Mouse (Mus musculus) c-Kit-positive CD71-positive TER-119-negative erythroid progenitor cells, embryonic 14.5 days (primary cell): ENCODE measurements around the gene Vps37b.

ENCODE experiments used
- DNase-seq: peaks from one replicate; pipeline ENCODE4 v3.0.0-alpha.2; 2013; ENCODE audit warnings: low read depth

Vps37b gene

DNA sequence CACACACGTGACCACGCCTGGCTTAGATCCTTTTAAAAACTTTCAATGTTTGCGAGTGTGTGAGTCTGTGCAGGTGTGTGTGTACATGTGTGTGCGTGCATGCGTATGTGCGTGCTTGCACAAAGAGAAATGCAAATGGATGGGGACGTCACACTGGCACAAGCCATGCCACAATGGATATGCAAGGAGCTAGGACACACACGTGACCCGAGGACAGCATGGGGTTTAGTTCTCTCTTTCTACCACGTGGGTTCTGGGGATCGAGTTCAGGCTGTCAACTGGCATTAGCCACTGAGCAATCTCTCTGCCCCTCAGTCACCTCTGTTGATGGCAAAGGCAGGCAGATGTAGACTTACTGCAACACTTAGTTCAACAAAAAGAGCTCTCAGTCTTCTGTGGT is 10.4 kb downstream of the Vps37b start:
- DNase-seq: no peak

DNA sequence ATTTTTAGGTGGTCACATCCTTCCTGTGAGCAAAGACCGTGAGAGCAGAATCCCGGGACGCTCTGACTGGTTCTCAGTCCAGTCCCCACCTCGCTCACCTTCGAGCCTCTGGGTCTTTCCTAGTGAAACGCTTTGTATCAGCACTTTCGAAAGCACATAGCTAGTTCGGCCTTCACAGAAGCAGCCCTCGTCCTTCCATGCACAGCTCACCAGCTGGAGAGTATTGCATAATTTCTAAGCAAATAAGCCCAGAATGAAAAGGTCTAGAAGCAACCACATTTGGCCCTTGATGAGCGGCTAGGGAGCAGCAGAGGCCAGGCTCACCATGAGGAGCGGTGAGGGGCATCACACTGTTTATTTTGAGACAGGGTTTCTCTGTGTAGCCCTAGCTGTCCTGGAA is 10.9 kb downstream of the Vps37b start:
- DNase-seq: no peak

DNA sequence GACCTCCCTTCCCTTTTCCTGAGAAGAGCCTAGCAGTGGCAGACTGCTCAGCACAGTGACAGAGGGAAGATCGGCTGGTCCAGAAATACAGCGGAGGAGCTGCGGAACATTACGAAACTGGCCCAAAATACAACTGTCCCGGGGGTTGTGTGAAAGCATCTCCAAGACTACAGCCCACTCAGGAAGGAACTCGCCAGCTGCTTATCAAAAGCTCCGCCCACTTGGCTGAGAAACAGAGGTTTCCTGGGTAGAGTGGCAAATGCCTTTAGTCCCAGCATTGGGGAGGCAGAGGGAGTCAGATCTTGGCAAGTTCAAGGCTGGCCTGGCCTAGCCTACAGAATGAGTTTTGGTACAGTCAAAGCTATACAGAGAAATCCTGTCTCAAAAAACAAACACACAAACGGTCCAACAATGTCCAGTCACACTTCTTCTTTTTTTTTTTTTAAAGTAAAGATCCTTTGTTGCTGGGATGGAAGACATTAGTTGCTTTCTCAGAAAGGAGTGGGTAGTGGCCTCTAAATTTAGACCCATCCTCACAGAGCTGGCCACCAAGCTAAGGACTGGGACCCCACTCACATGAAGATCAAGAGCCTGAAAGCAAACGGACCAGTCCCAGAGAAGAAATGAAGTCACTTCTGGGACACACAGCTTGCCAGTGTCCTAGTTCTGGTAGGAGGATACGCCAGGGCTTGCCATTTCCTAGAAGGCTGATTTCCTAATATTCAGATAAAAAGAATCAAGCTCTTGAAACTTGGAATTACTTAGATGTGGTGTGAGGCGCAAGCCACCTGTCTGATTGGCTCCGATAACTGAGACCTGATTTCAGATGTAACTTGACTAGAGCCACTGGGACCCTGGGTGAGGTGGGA is 12.5 kb downstream of the Vps37b start:
- peak; percentile 65 for DNase-seq

DNA sequence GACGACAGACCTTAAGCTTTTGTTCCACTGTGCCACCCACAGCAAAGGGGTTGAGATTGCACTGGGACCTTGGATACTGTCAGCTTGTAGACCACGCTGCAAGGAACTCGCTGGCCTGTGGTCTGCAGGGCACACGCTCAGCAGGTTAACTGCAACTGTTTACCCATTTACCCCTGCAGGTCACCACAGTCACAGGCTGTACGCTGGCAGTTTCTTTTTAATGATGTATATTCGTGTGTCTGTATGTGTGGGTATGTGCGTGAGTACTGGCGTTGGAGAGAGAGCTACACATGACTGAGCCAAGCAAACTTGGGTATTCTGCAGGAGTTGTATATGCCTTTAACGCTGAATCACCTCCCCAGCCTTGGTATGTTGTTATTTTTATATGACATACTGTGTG is 13.4 kb downstream of the Vps37b start:
- DNase-seq: no peak

DNA sequence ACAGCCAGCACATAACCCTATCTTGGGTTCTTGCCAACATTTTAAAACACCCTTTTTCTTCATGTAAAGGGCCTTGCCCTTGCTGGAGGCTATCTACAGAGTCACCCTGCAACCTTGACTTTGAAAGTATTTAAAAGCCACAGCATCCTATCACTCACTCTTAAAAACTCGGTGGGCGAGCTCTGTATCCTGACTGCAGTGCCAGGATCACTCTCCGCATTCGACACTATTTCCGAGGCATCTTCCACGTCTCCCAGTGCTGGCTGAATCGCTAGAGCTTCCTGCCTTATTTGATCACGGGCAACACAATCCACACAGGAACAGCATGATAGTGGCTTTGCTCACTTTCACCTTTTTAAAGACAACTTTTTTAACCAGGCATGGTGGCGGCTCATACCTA is 14.1 kb downstream of the Vps37b start:
- DNase-seq: no peak

DNA sequence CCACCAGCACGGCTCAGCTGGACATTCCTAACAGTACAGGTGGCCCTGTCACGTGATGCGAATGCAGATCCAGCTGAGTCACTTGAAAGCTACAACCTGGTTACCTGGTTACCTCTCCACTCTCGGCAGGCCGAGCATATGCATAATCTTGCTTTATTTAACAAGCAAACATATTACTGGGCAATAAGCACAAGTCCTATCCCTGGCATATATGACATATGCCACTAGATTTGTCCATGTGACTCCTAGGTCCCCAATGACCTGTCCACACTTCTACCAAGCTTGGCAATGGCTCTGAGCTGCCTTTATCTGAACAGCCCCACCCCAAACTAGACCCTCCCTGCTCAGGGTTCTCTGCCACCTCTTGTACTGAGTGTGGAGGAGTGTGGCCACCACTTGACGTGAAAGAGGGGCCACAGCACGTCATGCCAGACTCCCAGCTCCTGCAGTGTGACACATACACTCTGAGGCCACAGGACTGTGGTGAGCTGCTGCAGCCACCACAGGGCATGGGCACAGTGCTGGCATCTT is 15.7 kb downstream of the Vps37b start:
- no peak for DNase-seq

DNA sequence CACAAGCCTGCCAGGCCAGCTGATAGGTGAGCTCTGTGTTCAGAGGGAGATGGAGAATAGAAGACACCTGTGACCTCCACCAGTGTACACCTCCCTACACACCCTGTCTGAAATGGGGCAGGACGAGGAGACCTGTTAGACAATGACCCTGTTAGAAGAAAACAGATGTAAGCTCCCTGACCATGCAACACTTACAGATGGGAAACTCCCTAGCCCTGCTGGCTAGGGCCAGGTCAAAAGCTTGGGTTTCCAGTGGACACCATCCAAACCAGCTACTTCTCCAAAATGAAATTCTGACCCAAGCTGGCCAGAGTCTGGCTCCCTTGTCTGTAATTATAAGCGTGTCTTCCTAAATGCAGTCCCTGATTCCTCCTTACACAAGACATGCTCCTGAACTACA is 16.3 kb downstream of the Vps37b start:
- no peak for DNase-seq

DNA sequence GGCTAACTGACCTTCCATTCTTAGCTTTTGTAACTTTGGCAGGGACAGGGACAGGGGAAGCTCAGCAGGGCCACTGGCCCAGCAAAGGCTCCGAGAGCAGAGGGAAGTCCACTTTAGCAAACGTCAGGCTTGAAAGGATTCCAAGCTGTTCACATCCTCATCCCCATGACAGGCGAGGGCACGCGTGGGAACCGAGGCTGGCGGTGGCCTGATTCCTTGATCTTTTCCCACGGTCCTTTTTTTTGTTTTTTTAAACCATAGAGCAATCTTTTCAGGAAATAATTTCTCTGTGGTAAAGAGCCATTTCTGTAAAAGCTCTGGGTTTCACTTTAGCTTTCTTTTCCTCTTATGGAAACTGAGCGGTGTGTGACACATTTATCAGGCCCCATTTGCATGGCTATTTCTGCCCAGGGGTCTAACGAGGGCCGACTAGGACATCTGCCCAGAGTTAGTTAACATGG is 17.2 kb downstream of the Vps37b start:
- DNase-seq: no peak

DNA sequence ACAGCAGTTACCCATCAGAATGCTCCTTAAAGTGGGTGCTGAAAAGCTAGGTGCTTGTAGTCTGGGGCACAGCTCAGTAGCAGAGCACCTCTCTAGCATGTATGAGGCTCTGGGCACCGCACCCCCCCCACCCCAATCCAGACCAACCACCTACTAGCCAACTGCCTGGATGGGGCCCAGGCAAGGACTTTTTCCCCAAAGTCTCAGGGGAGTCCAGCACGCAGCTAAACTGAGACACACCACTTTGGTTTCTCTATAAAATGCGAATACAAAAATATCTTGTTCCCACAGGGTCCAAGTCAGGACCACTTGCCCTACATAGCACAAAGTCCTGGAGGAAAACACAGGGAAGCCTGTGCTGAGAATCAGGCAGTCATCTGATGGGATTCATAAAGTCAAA is 17.9 kb downstream of the Vps37b start:
- no peak for DNase-seq

DNA sequence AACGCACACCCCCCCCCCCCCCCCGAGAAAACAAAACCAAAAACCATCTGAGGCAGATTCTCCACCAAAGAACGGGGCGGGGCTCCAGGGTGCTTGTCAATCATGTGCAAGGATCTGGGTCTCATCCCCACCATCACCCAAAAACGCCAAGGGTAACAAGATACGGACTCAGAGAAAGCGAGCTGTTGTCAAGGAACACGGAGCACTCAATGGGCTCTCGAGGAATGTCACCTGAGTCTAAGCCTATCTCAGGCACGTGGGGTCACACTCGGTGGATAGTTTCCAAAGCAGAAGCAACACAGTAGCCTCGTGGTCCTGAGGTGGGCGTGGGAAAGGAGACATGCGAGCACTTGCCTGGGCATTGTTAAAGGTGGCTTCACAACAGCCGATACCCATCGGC is 18.3 kb downstream of the Vps37b start:
- DNase-seq: no peak

DNA sequence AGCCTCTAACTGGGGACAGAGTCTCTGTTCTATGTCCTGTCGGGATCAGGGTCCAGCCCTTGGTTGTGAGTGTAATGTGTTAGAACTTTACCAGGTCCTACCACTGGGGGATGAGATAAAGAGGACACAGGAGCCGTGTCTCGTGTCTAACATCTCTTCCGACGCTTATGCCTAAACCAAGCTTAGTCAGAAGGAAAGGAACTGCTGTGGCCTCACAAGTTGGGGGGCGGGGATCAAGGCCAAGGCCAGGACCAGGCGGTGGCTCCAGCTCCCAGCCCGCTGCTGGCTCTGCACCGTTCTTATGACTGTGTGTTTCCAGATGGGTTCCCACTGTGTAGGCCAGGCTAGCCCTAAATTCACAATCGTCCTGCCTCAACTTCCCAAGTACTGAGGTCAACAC is 19.2 kb downstream of the Vps37b start:
- DNase-seq: no peak

DNA sequence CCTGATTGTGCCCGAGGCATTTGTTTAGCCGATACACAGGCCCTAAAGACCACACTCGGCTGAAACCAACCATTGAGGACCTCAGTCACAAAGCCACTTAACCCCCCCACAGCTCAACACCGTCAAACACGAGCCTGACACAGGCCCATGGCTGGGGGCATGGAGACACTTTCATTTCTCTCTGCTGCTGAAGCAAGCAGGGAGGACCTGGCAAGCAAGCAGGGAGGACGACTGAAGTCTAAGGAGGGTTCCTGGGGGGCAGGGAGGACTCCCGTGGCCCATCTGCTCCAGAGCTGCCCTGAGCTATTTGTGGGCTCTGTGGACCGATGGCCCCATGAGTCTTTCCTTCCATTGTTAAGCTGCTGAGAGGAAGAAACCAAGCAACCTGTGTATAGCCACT is 20.1 kb downstream of the Vps37b start:
- no peak for DNase-seq

DNA sequence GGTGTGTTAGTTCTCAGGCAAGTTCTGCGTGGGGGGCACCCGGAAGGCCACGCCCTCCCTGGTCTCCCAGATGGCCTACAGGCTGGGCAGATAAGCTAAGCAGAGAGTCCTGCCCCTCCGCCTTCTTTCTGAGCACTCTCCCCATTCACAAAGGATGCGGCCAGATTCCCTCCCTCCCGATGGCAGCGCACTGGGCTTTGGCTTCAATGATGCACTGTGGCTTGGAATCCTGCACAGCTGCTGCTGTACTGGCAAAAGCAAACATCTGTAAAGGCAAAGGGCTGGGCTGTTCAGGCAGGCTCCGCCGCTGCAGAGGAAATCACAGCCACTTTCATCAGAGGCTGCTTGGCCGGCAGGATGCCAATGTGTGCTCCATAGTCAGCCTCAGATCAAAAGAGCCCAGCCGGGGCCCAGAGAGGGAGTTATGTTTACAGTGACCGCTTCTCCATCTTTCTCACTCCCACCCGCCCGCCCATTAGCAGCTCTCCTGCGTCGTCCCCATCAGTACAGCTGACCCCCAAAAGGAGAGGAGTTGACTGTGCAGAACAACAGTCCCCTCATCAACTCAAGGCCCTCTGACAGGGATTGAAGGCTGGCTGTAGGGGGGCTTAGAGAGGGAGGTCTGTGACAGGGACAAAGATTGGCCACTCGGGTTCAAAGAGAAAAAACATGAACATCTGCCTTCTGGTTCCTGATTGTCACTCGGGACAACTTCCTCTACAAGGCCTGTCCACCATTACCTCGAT is 21.0 kb downstream of the Vps37b start:
- DNase-seq: peak; percentile 63

DNA sequence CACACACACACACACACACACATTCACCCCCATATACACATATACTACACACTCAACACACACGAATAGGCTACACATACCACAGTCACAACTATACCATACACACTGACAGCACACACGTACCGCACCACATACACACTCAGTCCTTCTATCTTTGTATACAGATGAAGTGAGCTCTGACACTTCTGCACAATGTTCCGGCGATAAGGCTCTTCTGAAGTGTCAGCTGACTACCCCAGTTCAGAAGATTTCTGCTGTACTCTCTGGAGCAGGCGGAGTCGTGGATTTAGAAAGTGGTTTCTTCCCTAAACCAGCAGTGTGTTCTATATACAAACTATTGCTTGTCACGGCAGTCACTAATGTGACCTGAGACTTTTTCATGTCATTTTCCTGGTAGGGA is 22.0 kb downstream of the Vps37b start:
- peak; percentile 72 for DNase-seq

DNA sequence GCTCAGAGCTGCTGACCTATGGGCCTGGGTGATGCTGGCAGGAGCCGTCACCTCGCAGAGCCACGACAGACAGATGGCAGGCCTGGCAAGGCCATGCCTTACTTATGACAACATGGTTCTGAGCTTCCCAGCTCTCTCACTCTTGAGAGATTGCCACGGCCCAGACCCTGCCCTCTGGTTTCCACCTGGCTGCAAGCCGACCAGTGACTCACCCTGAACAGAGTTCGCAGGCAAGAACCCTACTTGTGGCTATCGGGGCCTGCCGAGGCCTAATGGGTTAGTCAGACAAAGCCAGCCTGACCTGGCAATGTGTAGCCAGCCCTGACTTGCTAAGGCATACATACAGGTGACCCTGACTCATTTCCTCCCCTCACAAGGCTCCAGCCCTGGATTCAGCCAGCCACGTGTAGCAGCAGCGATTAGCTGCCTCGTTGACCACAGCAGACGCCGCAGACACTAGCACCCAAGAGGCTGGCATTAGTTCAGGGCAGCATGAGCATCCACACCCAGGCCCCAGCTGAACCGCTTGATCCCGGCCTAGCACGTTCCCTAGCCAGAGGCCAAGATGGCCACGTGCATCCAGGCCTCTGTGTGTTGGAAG is 25.1 kb downstream of the Vps37b start:
- DNase-seq: no peak

DNA sequence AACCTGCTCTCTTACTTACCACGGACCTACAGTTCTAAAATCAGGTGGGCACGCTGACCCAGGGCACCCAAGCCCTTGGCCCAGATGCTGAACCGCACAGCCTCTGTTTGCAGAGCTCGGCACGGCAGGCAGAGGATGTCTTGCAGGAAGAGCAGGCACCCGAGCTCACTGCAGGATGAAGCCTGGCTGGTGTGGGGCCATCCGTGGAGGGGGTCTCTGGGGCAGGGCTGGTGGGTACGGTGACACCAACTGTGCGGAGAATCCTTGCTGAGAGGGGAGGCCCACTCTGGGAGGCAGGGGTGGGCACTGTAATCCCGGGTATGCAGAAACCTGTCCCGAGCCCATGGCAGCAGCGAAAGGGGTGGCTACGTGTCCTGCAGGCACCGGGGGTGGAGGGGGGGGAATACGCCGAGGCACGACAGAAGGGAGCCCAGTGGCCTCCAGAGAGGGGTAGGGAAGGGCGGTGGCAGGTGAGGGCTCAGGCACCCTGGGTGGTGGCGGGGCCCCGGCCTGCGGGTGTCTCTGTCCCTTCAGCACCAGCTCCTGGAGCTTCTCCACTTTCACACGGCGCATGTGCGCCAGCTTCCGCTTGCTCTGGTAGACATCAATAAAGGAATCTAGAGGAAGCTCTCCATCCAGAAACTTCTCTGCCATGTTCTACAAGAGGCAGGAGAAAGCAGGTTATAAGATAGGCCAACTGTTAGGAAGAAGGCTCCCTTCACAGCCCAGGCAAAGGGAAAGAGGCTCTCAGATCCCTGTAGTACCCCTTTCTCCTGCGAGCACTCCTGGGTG is 25.8 kb downstream of the Vps37b start:
- no peak for DNase-seq

DNA sequence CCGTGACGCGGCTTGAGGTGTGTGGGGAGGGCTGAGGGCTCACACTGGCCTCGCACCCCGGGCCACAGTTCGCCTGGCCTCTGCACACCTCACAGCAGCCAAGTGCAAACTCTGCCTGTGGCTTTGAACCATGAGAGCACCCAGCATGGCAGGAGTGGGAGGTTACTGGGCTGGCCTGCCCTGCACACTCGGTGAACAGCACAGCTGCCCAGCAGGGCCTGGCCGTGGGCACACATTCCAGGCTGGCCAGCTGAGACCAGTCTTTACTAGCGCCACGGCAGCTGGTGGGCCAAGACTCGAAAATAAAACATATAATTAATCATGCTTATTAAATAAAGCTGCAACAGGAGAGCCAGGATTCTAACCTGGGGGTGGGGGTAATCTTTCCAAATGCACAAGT is 26.5 kb downstream of the Vps37b start:
- no peak for DNase-seq

DNA sequence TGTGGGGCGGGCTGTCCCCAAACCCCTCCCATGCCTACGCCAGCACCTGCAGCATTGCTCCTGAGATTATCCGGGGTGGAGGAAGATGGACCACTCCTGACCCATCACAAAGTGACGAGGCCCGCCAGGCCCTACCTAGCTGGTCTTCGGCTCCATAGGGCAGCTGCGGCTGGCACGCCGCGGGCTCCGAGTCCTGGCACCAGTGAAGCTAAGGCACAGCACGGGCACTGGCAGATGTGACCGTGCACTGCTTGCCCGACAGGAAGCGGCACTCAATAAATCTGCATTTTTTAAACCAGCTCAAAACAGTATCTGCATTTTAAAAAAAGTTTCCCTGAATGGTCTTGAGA is 26.9 kb downstream of the Vps37b start:
- DNase-seq: no peak

DNA sequence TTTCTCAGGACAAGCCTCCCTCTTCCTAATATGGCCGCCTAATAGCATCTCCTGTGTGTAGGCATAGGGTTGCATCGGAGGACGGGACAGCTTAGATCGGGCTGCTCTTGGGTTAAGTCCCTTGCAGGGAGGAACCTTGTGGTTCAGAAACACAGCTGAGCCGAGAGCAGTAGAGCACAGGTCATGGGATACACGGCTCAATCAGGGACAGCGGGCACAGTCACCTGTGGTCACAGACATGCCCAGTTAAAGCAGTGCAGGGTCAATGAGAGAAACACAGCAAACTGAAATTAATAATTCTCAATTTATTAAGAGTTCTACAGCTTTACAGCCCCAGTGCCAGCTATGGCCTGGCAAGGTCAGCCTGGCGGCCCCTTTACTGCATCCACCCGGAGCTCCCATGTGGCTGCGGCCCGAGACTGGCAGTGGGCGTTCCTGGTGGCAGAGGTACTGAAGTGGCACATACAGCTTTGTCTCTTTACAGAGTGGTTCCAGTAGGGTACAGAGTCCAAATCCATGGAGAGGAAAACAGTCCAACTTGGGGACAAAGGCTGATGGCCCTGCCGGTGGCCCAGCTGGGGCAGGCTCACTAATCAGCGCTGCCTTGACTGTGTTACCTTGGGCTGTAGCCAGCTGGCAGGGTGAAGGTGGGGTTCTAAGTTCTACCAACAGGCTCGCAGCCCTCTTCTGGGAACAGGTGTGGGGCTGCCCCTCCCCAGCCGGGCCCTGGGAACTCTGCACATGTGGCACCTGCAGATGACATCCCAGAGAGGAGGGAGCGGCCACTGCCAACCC is 27.5 kb downstream of the Vps37b start:
- DNase-seq: no peak

DNA sequence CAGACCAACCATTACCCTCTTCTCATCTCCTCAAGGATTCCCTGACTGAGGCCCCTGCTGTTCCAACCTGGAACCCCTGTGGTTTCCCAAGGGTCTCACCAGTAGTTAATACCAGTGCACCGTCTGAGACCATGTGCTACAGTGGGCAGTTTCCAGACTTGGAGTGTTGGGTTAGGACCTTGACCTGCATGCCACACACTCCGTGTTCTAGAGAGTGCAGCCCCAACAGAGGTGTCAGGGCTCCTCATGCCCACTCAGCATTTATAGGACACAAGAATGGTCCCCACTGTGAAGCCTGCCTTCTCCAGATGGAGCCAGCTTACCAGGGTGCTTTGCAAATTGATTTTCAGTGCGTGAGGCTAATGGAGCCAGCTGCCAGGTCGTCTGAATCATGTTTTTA is 28.7 kb downstream of the Vps37b start:
- DNase-seq: no peak

DNA sequence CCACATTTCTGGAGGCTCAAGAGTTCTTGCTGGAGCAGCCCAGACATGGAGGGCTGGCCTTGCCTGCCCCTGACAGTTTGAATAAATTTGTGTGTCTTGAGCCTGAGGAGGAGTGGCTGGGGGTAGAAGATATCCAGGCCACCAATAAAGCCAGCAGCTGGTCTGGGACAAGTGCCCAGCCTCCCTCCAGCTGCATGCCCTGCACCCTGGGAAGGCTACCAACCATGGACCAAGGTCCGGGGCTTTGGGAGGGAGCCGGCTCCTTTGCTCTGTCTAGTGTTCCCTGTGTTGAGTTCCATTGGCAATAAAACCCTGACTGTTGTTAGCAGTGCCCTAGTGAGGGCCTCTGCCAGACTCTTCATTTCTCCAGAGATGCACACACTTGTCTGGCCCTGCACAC is 29.2 kb downstream of the Vps37b start:
- DNase-seq: no peak
